Mouse (Mus musculus): ENCODE data around the gene Zcchc9. TPM values are rescaled to one million over a fixed set of nuclear protein-coding genes. Genes with fewer than 3 reads are reported as not detected.
"Not testable (repeated sequence)": the region's sequence is repeated elsewhere in the genome, so short reads cannot be mapped to it uniquely, and the experiment has no call there.

Gene Zcchc9
- polyA plus RNA-seq, 1 experiment, result 11.8 TPM

- no peak overlapping the region for H3K4me3 ChIP-seq (replicated peaks; ENCODE audit: control insufficient read depth, low read depth, low read length)
- H3K27ac ChIP-seq (ENCODE audit: control insufficient read depth, insufficient read depth, low read depth, low read length, poor library complexity), result no peak overlapping the region
- H3K4me1 ChIP-seq (ENCODE audit: control insufficient read depth, insufficient read depth, low read length), result no peaks in the 10 kb centered on the region
- TF ChIP-seq POLR2A (IDR thresholded peaks at IDR 0.05; ENCODE audit: borderline replicate concordance, control insufficient read depth, low read depth, low read length) (no peak), CTCF (IDR thresholded peaks at IDR 0.05; ENCODE audit: control insufficient read depth, insufficient read depth, low read length) (no peak)
Observed at GRCm38 (mm10) chr13:91779892-91780291, 27.6 kb downstream of the Zcchc9 start.

GRCm38 (mm10) chr13:91778092-91778491 is 29.4 kb downstream of the Zcchc9 start:
- 89% methylated on average over 5 of the region's 5 CpGs for WGBS
- Histone ChIP-seq H3K27ac (ENCODE audit: control insufficient read depth, insufficient read depth, low read depth, low read length, poor library complexity) (no peak overlapping the region), H3K4me1 (ENCODE audit: control insufficient read depth, insufficient read depth, low read length) (no peaks in the 10 kb centered on the region), H3K4me3 (replicated peaks; ENCODE audit: control insufficient read depth, low read depth, low read length) (no peak overlapping the region)
- TF ChIP-seq CTCF (IDR thresholded peaks at IDR 0.05; ENCODE audit: control insufficient read depth, insufficient read depth, low read length), result no peak
- TF ChIP-seq POLR2A (IDR thresholded peaks at IDR 0.05; ENCODE audit: borderline replicate concordance, control insufficient read depth, low read depth, low read length), result no peak

DNA sequence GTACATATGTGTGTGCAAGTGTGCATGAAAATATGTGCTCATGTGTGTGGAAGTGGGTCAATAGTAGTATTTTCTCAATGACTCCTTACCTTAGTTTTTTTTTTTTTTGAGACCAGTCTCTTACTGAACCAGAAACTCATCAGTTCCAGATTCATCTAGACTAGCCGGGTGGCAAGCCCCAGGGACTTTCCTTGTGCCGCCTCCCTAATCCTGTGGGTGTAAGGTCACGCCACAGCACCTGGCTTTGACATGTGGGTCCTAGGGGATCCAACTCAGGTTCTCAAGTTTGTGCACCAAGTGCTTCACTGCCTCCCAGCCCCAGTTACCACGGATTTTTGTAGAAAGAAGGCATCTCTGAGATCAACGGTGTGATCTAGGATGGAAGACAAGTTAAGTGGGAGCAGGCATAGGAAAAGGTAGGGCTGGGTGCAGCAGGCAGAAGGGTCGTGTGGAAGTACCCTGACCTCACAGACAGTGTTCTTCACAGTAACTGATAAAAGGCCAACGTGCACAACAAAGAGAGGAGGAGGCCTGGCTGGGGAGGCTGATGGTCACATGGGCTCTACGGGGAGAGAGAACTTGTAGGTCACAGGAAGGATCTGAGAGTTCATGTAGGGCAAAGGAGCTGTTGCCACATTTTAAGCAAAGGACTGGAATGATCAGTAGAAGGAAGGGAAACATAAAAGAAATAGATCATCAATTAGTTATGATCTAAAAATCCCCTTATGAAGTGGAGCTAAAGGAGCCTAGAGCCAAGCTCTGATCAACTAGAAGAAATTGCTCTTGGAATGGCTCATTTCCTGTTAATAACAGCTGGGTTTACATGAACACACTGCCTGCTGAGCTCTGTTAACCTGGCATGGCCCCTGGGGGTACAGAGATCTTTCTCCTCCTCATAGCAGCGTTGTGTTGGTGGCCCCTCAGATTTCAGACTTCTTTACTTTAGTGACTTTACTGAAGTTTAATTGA is 38.5 kb downstream of the Zcchc9 start:
- WGBS, result 67% methylated on average over 9 of the region's 9 CpGs
- H3K4me3 ChIP-seq (replicated peaks; ENCODE audit: control insufficient read depth, low read depth, low read length), result no peak overlapping the region
- H3K4me1 ChIP-seq (ENCODE audit: control insufficient read depth, insufficient read depth, low read length), result no peaks in the 10 kb centered on the region
- H3K27ac ChIP-seq (ENCODE audit: control insufficient read depth, insufficient read depth, low read depth, low read length, poor library complexity), result no peak overlapping the region
- TF ChIP-seq POLR2A (IDR thresholded peaks at IDR 0.05; ENCODE audit: borderline replicate concordance, control insufficient read depth, low read depth, low read length) (no peak), CTCF (IDR thresholded peaks at IDR 0.05; ENCODE audit: control insufficient read depth, insufficient read depth, low read length) (no peak)

DNA sequence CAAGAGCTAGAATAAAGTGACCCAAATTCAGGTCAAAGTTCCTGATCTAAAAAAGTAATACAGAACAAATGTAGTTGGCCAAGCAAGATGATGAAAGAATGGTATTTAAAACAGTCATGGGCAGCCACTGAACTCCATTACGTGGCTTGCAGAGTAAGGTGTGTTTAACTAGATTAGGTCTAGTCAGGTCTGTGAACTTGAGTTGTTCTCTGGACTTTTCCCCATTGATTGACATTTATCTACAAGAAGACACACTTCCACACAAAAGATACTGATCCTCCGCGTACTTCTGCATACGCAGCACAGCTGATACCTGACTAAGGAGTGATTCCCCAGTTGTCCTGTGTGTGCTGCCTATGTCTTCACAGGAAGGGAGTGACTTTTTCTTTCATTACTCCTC is 41.9 kb downstream of the Zcchc9 start:
- TF ChIP-seq POLR2A (IDR thresholded peaks at IDR 0.05; ENCODE audit: borderline replicate concordance, control insufficient read depth, low read depth, low read length) (no peak), CTCF (IDR thresholded peaks at IDR 0.05; ENCODE audit: control insufficient read depth, insufficient read depth, low read length) (no peak)
- WGBS, result 67% methylated on average over 4 of the region's 4 CpGs
- H3K4me3 ChIP-seq (replicated peaks; ENCODE audit: control insufficient read depth, low read depth, low read length), result no peak overlapping the region
- no peak overlapping the region for H3K27ac ChIP-seq (ENCODE audit: control insufficient read depth, insufficient read depth, low read depth, low read length, poor library complexity)
- H3K4me1 ChIP-seq (ENCODE audit: control insufficient read depth, insufficient read depth, low read length), result no peaks in the 10 kb centered on the region; the same call in 1 of the 2 replicates

DNA sequence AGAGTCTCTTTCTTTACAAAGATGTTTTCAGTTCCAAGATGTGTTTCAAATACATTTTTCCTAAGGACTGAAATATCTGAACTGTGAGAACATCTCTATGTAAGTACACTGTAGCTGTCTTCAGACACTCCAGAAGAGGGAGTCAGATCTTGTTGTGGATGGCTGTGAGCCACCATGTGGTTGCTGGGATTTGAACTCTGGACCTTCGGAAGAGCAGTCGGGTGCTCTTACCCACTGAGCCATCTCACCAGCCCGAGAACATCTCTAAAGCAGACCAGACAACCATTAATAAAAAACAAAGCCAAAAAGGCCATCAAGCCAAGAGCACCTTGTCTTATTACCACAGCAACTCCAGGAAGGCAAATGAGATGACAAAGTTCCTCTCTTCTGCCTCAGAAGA is 43.9 kb downstream of the Zcchc9 start:
- 83% methylated on average over 3 of the region's 3 CpGs for WGBS
- H3K4me3 ChIP-seq (replicated peaks; ENCODE audit: control insufficient read depth, low read depth, low read length); H3K4me1 ChIP-seq (ENCODE audit: control insufficient read depth, insufficient read depth, low read length); H3K27ac ChIP-seq (ENCODE audit: control insufficient read depth, insufficient read depth, low read depth, low read length, poor library complexity): not testable (repeated sequence)

DNA sequence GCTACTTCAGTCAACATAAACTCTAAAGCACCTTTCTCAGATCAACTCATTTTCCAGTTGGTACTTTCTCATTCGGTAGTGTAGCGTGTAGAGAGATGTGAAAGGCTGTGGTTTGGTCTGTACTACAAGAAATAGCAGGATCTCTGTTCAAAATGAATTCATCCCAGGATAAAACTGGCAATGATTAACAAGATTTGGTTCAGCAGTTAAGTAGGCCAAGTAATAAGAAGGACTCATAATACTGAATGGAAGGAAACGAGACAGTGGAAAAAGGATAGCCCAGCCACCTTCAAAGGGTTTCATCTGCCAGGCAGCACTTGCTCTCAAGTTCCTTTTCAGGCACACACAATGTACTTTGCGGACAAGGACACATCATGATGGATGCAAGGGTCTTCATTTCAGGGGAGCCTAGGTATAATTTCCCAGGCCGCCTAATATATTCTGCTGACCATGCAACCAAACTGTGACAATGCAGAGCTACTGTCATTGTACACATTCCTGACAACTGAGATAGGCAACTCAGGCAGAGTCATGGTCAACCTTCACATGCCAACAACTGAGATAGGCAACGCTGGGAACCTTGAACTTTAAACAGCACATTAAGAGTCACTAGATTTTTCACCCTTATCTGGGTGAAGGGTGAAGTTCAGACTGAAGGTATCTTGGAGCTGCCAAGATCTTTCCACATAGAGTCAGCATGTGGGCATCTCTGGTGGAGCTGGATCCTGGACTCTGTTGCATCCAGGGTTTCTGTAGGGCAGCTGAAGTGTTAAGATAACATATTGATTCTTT is 45.7 kb downstream of the Zcchc9 start:
- Histone ChIP-seq H3K4me3 (replicated peaks; ENCODE audit: control insufficient read depth, low read depth, low read length) (no peak overlapping the region), H3K27ac (ENCODE audit: control insufficient read depth, insufficient read depth, low read depth, low read length, poor library complexity) (no peak overlapping the region), H3K4me1 (ENCODE audit: control insufficient read depth, insufficient read depth, low read length) (no peaks in the 10 kb centered on the region; the same call in 1 of the 2 replicates)
- WGBS, result 86% methylated on average over 6 of the region's 6 CpGs
- TF ChIP-seq POLR2A (IDR thresholded peaks at IDR 0.05; ENCODE audit: borderline replicate concordance, control insufficient read depth, low read depth, low read length), result no peak
- TF ChIP-seq CTCF (IDR thresholded peaks at IDR 0.05; ENCODE audit: control insufficient read depth, insufficient read depth, low read length), result no peak

GRCm38 (mm10) chr13:91760302-91761050 is 47.0 kb downstream of the Zcchc9 start:
- H3K4me1 ChIP-seq (ENCODE audit: control insufficient read depth, insufficient read depth, low read length), result no peaks in the 10 kb centered on the region; the same call in 1 of the 2 replicates
- no peak overlapping the region for H3K4me3 ChIP-seq (replicated peaks; ENCODE audit: control insufficient read depth, low read depth, low read length)
- WGBS, result 74% methylated on average over 8 of the region's 8 CpGs
- H3K27ac ChIP-seq (ENCODE audit: control insufficient read depth, insufficient read depth, low read depth, low read length, poor library complexity), result no peak overlapping the region
- TF ChIP-seq POLR2A (IDR thresholded peaks at IDR 0.05; ENCODE audit: borderline replicate concordance, control insufficient read depth, low read depth, low read length), result no peak
- no peak for TF ChIP-seq CTCF (IDR thresholded peaks at IDR 0.05; ENCODE audit: control insufficient read depth, insufficient read depth, low read length)

- no peak overlapping the region for H3K27ac ChIP-seq (ENCODE audit: control insufficient read depth, insufficient read depth, low read depth, low read length, poor library complexity)
- TF ChIP-seq POLR2A (IDR thresholded peaks at IDR 0.05; ENCODE audit: borderline replicate concordance, control insufficient read depth, low read depth, low read length) (no peak), CTCF (IDR thresholded peaks at IDR 0.05; ENCODE audit: control insufficient read depth, insufficient read depth, low read length) (no peak)
- no peak overlapping the region for H3K4me3 ChIP-seq (replicated peaks; ENCODE audit: control insufficient read depth, low read depth, low read length)
- H3K4me1 ChIP-seq (ENCODE audit: control insufficient read depth, insufficient read depth, low read length), result no peaks in the 10 kb centered on the region; the same call in 1 of the 2 replicates
- WGBS, result 74% methylated on average over 8 of the region's 8 CpGs
Observed at GRCm38 (mm10) chr13:91759791-91760190, 47.7 kb downstream of the Zcchc9 start.

All from bone marrow, adult 2 months (tissue).